Mouse (Mus musculus) layer of hippocampus, postnatal 10 days (tissue): ENCODE data around the gene Gpn1. TPM values are rescaled to one million over a fixed set of nuclear protein-coding genes. Genes with fewer than 3 reads are reported as not detected.
"Not testable (repeated sequence)": the region's sequence is repeated elsewhere in the genome, so short reads cannot be mapped to it uniquely, and the experiment has no call there.

Experiments
- DNase-seq, 2 experiments: peaks; one replicate each; pipeline ENCODE4 v3.0.0; 2021; ENCODE audit warnings: low spot score in 2 of 2
- long read RNA-seq: library from polyadenylated mRNA; stranded (forward); transcript quantifications from one replicate; pipeline ENCODE4 v2.0.0, GENCODE M21; 2023
- total RNA-seq, 2 experiments: library from RNA; stranded (reverse); gene quantifications; 2 replicates each; pipeline ENCODE4 v1.2.3; 2021

Gpn1 gene
- total RNA-seq = 10 to 100 TPM; 34.9 to 37.5 TPM
- long read RNA-seq, transcript Gpn1-201 (14 exons, 3,144 nt) = major isoform, 82 of 102 reads
- long read RNA-seq, partial matches to known transcripts = 2 of 102 reads
- long read RNA-seq, other reads (novel, unspliced or antisense) = 18 of 102 reads

GRCm38 (mm10) chr5:31494513-31495297 is at the start of gene Gpn1:
Gene Gpn1 (plus strand): TSS chr5:31494741.
- peak; percentile 87 to 91 for DNase-seq

GRCm38 (mm10) chr5:31451336-31451735 is 43.2 kb upstream of the Gpn1 start:
- no peak for DNase-seq

DNA sequence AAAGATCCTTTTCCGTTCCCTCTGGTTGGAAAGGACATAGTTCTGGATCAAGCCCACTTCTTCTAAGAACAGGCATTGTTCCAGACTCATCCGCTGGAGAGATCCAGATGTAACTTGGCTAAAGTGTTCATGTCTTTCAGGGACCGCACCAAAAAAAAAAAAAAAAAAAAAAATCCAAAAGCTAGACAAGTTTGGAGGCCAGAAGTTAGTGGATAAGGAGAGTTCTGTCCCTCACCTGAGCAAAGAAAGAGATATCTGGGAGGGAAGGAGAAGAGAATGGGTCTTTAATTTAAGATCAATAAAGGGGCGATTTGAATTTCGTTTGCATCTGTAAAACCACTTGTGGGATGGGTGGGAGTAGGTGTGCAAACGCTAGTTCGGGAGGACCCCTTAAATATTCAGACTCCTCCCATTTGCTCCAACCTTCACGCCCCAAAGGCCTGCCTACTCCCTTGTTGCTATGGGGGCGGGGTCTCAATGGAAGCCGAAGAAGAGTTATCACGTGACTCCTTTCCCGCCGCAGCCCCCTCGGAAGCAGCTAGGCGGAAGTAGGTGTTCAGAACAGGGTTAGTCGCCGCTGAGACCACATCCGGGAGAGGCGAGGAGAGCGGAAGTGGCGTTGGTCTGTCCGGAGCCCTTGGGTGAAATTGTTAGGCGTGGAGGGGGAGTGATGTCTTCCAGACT is 42.5 kb upstream of the Gpn1 start, which contains the start of gene Zfp512:
Gene Zfp512 (plus strand): TSS at position 554 of the 684 bp plus-strand sequence.
- DNase-seq = peak; percentile 88 to 91

GRCm38 (mm10) chr5:31452562-31452878 is 42.0 kb upstream of the Gpn1 start:
- no peak for DNase-seq

GRCm38 (mm10) chr5:31452886-31453410 is 41.6 kb upstream of the Gpn1 start:
- no peak for DNase-seq

DNA sequence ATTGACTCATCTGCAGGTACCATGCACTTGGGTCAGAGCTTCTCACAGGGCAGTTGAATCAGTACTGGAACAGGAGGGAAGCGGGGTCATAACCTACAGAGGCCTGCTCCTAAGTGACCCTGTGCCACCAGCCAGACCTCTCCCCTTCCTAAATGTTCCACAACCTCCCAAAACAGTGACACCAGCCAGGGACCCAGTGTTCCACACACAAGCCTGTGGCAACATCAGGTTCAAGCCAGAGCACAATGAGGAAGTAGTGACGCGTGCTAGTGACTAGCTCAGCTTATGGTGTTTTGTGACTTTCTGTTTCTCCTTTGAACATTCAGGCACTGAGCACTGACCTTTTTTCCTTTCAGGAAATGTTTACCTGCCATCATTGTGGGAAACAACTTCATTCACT is 26.7 kb upstream of the Gpn1 start:
- DNase-seq = no peak

GRCm38 (mm10) chr5:31469711-31470110 is 24.8 kb upstream of the Gpn1 start:
- DNase-seq = no peak

- peak; percentile 50 to 60 for DNase-seq
These were observed 24.2 kb upstream of the Gpn1 start for GRCm38 (mm10) chr5:31470334-31470733.

GRCm38 (mm10) chr5:31480536-31480935 is 14.0 kb upstream of the Gpn1 start:
- no peak for DNase-seq

- no peak for DNase-seq
These were observed 9.1 kb upstream of the Gpn1 start, which contains the start of gene 4930548H24Rik for GRCm38 (mm10) chr5:31485440-31485839. Gene 4930548H24Rik (plus strand): TSS chr5:31485740.

DNA sequence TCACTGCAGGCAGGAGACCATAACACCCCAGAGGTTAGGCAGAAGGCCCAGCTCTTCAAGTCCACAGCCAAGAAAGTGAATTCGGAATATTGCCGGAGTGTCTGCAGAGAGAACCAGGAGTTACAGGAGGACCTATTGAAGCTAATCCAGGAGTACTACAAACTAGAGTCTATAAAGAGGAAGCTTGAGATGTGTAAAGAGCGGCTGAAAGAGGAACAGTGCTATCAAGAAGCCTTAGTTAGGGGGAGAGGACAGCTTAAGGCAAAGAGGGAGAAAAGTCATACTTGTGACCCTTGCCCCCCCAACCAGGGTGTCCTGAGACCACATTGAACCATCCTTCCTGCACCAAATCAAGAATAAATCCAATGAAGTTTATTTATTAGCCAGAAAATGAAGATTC is 6.7 kb upstream of the Gpn1 start:
- DNase-seq = no peak

DNA sequence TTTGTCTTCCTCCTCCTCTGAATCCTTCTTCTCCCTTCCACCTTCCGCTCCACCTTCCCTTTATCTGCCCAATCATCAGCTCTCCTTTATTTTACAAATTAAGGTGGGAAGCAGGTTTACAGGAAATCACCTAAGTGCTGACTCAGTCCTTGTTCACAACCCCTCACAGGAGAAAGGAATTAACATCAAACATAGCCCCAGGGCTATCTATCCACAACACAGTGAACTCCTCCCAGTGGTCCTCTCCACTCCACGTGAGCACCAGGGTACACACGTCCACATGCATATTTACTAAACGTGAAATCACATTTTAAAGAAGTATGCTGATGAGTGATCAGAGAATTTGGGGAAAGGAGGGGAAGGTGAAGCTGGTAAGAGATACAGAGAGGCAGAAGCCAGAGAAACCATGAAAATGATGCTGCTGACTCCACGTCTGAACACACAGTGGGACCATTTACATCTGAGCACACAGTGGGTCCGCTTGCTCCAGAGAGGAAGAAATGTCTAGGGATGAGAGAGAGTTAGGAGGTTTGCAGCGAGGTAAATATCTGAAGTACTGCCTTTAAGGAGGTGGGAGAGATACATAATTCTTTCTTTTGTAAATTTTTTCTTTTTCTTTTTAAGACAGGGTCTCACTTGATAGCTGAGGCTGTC is 5.3 kb upstream of the Gpn1 start:
- DNase-seq = no peak

GRCm38 (mm10) chr5:31492031-31492430 is 2.5 kb upstream of the Gpn1 start:
- DNase-seq = no peak

GRCm38 (mm10) chr5:31504843-31505242 is 10.3 kb downstream of the Gpn1 start:
- DNase-seq = no peak

DNA sequence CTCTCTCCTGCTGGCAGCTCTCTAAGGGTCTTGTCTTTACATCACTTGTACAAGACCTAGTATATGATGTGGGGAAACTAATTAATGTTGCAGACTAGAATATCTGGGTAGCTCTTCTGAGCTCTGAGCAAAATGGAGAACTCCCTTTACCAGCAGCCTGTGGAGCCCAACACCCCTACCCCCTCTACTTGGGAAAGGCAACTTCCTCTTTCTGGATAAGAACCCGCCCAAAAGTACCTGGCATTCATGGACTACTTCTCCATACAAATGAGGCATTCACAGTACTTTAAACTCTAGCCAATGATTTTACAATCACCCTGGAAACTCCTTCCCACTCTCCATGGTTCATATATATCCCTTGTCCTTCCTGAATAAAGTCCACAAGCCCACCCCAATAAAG is 17.9 kb downstream of the Gpn1 start:
- DNase-seq = no peak

DNA sequence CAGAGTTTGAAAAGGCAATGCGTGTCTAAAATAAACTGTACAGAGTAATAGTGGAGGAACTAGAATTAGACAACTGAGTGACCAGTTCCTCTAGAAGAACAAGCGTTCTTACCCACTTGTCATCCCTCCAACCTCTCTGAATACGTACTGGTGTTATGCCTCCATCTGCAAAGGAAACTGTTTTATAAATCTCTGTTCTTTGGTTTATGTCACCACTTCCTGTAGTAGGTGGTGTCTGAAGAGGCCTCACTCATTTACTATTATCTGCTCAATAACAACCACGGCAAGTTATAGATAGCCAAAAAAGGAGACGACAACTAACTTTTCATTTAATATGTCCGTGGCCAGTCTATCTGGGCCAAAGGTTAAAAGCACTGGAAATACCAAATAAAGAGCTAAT is 26.0 kb downstream of the Gpn1 start:
- no peak for DNase-seq

- DNase-seq = peak; percentile 83 to 88
These were observed 32.0 kb downstream of the Gpn1 start, which contains the start of gene Slc4a1ap for GRCm38 (mm10) chr5:31526354-31527116. Gene Slc4a1ap (plus strand): TSS chr5:31526995.

GRCm38 (mm10) chr5:31527117-31527680 is 32.7 kb downstream of the Gpn1 start:
- peak in 1 of 2 experiments; percentile 5 for DNase-seq

GRCm38 (mm10) chr5:31527707-31528106 is 33.2 kb downstream of the Gpn1 start, which contains the start of gene Supt7l:
Gene Supt7l (minus strand): TSS chr5:31527807.
- not testable (repeated sequence) for DNase-seq

DNA sequence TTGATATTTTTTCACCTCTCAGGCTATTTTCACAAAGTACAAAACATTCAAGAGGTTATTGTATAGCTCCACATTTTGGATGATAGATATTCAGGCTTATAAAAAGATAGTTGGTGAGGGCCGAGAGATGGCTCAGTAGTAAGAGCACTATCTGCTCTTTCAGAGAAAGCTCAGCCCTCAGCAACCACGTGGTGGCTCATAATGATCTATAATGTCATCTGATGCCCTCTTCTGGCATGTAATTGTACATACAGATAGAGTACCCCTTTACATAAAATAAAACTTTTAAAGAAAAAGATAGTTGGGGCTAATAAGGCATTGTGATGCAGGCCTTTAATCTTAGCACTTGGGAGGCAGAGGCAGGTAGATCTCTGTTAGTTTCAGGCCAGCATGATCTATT is 34.0 kb downstream of the Gpn1 start:
- DNase-seq = no peak
